Mouse (Mus musculus): ENCODE measurements around the gene Gtsf1l. TPM values are rescaled to one million over a fixed set of nuclear protein-coding genes. Genes with fewer than 3 reads are reported as not detected.

Gene Gtsf1l
- not detected in 2 replicates for polyA plus RNA-seq (2016; fragmentation: Nextera tagmentation; extraction: Ambion mirVana)

DNA sequence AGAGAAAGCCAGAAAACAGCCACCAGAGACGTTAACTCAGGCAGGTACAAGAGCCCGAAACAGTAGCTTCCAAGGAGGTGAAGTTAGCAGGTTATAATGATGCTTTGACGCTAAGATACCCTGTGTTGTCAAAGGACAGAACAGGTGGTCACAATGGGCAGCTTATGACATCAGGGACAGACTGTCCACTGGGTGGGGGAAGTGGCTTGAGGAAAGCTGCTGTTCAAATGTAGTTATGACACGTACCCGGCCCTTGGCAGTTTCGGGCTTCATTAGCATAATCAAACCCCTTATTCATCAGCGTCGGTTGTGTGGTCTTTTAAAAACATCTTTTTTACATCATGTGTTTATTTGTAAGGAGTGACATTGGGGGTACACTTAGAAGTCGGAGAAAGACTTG, at the start of gene Gtsf1l:
Gene Gtsf1l, minus strand, starts transcription at position 128 of the 400 bp plus-strand sequence.
- Histone ChIP-seq H3K27me3 (ENCODE audit: low read depth, poor library complexity, severe bottlenecking) (no peaks in the 10 kb centered on the region), H3K36me3 (peaks cover 22% of the 10 kb centered on the region), H3K9me3 (replicated peaks) (no peaks in the 10 kb centered on the region), H3K27ac (no peak within 1 kb of the TSS), H3K4me1 (no peaks in the 10 kb centered on the region), H3K4me3 (no peak within 1 kb of the TSS)
- no peak for DNase-seq (ENCODE audit: low spot score)
- 91% methylated on average over 9 of the region's 9 CpGs for WGBS

DNA sequence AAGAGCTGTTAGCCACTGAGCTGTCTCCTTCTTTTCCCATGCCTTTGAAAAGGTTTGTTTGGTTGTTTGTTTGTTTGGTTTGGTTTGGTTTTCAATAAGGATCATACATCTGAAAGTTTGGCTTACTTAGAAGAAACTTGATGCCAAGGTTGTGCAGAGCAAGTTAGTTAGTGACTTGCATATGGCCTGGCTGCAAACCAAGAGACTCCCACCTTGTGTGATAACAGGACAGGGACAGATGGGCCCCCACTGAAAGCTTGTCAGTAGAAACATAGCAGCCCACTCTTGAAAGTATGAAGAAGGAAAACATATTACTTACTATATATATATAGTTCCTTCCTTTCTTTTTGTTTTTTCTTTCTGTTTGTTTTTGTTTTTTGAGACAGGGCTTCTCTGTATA, 49.3 kb upstream of the Gtsf1l start:
- no peaks in the 10 kb centered on the region for H3K9me3 ChIP-seq (replicated peaks)
- H3K27ac ChIP-seq: no peak overlapping the region
- H3K4me3 ChIP-seq: no peak overlapping the region
- no peaks in the 10 kb centered on the region for H3K4me1 ChIP-seq
- no peaks in the 10 kb centered on the region for H3K36me3 ChIP-seq
- no peaks in the 10 kb centered on the region for H3K27me3 ChIP-seq (ENCODE audit: low read depth, poor library complexity, severe bottlenecking)
- DNase-seq (ENCODE audit: low spot score): no peak

DNA sequence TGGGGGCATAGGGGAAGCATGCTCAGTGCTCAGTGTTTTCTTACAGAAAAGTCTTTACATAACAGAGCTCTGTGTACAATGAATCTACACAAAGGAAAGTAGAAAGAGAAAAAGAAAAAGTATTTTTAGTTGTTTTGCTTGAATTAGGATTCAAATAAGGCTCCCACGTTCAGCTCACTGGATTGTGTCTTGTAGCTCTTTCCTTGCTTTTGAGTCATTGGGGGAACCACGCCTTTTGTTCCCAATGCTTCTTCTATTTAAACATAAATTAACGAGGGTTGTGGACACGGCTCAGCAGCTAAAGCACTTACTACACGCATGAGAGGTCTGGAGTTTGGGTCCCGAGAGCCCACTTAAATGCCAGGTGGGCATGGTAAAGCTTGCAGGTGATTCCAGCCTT, 48.3 kb upstream of the Gtsf1l start:
- H3K27ac ChIP-seq: no peak overlapping the region
- no peaks in the 10 kb centered on the region for H3K9me3 ChIP-seq (replicated peaks)
- H3K4me1 ChIP-seq: no peaks in the 10 kb centered on the region
- no peak overlapping the region for H3K4me3 ChIP-seq
- H3K36me3 ChIP-seq: no peaks in the 10 kb centered on the region
- 91% methylated on average over 6 of the region's 6 CpGs for WGBS
- H3K27me3 ChIP-seq (ENCODE audit: low read depth, poor library complexity, severe bottlenecking): no peaks in the 10 kb centered on the region
- no peak for DNase-seq (ENCODE audit: low spot score)

DNA sequence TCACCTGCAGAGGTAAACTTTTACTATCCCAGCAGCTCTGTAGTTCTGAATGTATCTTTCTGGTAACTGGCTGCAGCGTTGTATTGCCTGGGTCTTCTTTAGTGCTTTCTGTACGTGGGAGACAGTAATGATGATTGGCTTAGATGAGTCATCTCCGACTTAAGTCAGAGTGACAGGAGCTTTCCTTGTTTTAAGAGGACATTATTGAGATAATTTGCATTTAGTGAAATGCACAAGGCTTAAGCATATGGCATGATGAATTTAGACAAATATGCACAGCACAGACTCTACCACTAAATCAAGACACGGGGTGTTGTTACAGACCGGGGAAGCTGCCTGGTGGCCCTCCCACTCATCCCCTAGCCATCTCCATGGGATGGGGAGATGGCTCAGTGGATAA, 44.7 kb upstream of the Gtsf1l start:
- H3K36me3 ChIP-seq: no peaks in the 10 kb centered on the region
- H3K4me1 ChIP-seq: no peaks in the 10 kb centered on the region
- H3K27me3 ChIP-seq (ENCODE audit: low read depth, poor library complexity, severe bottlenecking): no peaks in the 10 kb centered on the region
- 92% methylated on average over 5 of the region's 5 CpGs for WGBS
- no peak overlapping the region for H3K4me3 ChIP-seq
- no peak overlapping the region for H3K27ac ChIP-seq
- H3K9me3 ChIP-seq (replicated peaks): no peaks in the 10 kb centered on the region
- DNase-seq (ENCODE audit: low spot score): no peak

DNA sequence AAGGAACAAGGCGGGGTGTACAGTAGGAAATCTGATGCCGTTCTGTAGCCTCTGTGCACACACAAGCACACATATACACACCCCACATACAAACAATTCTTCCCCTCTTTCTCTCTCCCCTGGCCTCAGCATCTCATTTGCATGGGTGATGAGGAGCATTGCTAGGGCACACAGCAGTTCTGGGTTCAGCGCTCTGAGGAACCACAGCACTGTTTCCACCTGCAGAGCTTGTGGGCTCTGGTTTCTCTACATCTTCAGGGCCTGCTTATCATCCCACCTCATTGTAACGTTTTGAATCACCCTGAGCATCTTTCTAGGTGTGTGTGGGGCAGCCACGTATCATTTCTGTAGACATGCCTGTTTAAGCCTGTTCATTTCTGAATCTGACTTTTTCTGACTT, 43.2 kb upstream of the Gtsf1l start:
- DNase-seq (ENCODE audit: low spot score): no peak
- Histone ChIP-seq H3K4me1 (no peaks in the 10 kb centered on the region), H3K27ac (no peak overlapping the region), H3K27me3 (ENCODE audit: low read depth, poor library complexity, severe bottlenecking) (no peaks in the 10 kb centered on the region), H3K36me3 (no peaks in the 10 kb centered on the region), H3K9me3 (replicated peaks) (no peaks in the 10 kb centered on the region), H3K4me3 (no peak overlapping the region)
- WGBS: 81% methylated on average over 5 of the region's 5 CpGs

DNA sequence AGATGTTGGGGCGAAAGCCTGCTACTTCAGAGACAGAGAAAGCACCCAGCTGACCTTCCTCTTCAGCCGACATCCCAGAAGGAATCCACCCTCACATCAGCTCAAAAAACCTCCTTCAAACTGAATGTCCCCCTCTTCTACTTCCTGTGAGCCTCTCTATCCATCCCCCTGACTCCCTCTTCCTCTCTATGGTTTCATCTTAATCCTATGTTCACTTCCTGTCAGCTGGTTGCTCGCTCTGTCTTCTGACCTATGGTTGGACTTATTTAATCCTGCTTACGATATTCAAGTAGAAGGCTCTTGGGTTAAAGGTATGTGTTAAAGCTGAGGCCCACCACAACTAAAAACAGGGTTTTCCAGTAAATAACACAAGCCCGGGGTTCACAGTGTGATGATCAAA, 35.8 kb upstream of the Gtsf1l start:
- peaks cover 16% of the 10 kb centered on the region; the same call in 1 of the 2 replicates for H3K4me1 ChIP-seq
- 86% methylated on average over 5 of the region's 5 CpGs for WGBS
- H3K9me3 ChIP-seq (replicated peaks): no peaks in the 10 kb centered on the region
- no peak for DNase-seq (ENCODE audit: low spot score)
- H3K27me3 ChIP-seq (ENCODE audit: low read depth, poor library complexity, severe bottlenecking): peaks cover 29% of the 10 kb centered on the region
- H3K27ac ChIP-seq: no peak overlapping the region
- H3K4me3 ChIP-seq: no peak overlapping the region
- no peaks in the 10 kb centered on the region for H3K36me3 ChIP-seq

DNA sequence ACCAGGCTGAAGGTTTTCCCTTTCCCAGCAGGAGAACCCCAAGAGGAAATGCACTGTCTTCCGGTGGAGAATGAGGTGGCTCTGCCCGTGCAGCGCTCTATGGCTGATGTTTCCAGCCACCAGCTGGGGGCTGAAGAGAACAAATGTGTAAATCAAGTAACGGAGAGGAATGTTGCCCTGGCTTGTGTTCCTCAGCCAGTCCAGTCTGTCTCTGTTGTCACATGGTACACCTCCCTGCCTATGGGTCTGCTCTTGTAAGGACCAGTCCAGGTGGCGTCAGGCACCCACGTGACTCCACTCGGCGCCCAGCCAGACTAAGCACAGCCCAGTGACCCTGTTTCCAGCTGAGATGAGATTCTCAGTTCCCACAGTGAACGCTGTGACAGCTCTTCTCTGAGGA, 34.7 kb upstream of the Gtsf1l start:
- WGBS: 28% methylated on average over 9 of the region's 9 CpGs
- no peaks in the 10 kb centered on the region for H3K9me3 ChIP-seq (replicated peaks)
- DNase-seq (ENCODE audit: low spot score): peak; percentile 66
- no peaks in the 10 kb centered on the region for H3K36me3 ChIP-seq
- peaks cover 16% of the 10 kb centered on the region; the same call in 1 of the 2 replicates for H3K4me1 ChIP-seq
- peak overlapping the region; percentile 32 for H3K4me3 ChIP-seq
- peaks cover 29% of the 10 kb centered on the region for H3K27me3 ChIP-seq (ENCODE audit: low read depth, poor library complexity, severe bottlenecking)
- H3K27ac ChIP-seq: peak overlapping the region; percentile 64; the same call in 1 of the 2 replicates

DNA sequence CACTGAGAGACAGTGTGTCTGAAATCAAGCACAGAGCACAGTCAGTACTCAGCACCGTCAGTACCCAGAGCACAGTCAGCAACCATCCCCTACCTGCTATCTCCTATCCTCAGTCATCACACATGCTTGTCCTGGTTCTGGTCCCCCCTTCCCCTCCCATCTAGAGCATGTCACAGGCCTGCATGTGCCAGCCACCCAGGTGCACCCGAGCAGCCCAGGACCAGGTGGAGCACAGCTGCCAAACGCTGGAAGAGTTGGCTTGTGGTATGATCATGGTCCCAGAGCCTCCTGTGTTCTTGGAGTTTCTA, 33.7 kb upstream of the Gtsf1l start:
- Histone ChIP-seq H3K4me1 (peaks cover 16% of the 10 kb centered on the region; the same call in 1 of the 2 replicates), H3K4me3 (no peak overlapping the region), H3K27ac (no peak overlapping the region), H3K27me3 (ENCODE audit: low read depth, poor library complexity, severe bottlenecking) (peaks cover 29% of the 10 kb centered on the region), H3K9me3 (replicated peaks) (no peaks in the 10 kb centered on the region), H3K36me3 (no peaks in the 10 kb centered on the region)
- no peak for DNase-seq (ENCODE audit: low spot score)
- WGBS: 91% methylated on average over 3 of the region's 3 CpGs

DNA sequence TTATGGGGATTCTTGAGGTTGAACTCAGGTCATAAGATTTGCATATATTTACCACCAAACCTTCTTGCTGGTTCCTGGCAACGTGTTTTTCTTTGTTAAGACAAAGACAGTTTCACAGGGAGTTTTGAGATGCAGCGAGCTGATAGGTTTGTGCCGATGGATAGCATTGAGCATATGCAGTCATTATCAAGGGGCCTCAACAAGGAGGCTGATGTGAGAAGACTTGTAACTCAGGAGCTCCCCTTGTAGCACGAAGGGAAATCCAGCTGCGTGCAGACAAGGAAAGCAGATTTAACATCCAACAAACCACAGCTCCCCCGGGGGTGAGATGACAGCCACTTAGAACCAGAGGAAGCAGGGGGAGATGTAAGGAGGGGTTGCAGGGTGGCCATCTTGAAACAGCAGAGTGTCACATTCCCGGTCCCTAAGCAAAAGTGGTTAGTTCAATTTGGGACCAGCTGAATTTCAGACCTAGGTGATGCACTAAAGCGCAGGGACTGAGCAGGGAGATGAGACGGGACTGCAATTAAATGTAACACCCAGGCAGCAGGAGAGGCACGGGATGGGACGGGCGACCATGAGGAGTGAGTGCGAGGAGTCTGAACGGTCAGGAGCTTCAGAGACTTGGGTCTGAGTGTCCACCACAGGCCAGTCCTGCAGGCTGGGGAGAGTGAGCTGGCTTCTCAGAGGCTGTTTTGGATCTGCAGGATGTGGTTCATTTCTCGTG, 33.1 kb upstream of the Gtsf1l start:
- WGBS: 69% methylated on average over 15 of the region's 15 CpGs

DNA sequence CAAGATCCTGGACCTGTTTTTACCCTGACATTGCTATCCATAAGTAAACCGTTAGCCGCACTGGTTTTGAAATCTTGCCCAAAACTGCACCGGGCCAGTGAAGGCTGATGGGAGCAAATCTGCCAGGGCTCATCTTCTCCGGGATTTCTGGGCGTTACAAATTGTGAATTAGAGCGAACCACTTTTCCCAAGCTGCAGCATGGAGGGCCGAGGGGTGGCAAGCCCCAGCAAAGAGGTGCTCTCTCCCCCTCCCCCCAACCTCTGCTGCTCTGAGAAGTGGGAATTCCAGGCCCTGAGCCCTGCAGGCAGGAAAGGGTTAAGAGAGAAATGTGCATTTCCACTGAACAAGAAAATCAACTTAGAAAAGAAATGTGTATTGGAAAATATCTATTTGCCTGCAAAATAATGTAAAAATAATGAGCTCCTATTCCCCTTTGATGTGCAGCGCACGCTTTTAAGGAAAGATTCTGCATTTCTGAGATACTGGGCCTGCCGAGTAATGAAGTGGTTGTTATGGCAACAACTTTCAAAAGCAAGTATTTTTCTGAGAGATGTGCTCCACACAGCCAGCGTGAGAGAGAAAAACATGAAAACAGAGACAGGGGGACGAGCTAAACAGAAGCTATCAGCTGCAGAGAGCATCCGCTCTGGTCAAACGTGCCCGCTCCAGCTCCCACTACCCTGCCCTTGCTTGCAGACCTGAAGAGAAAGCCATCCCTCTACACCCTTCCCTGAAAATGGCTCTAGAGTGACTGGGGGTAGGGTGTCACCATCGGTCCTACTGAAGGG, 24.0 kb upstream of the Gtsf1l start:
- H3K36me3 ChIP-seq: no peaks in the 10 kb centered on the region
- no peak for DNase-seq (ENCODE audit: low spot score)
- no peaks in the 10 kb centered on the region; the same call in 1 of the 2 replicates for H3K4me1 ChIP-seq
- WGBS: 71% methylated on average over 16 of the region's 16 CpGs
- no peak overlapping the region for H3K27ac ChIP-seq
- no peak overlapping the region for H3K4me3 ChIP-seq
- no peaks in the 10 kb centered on the region for H3K27me3 ChIP-seq (ENCODE audit: low read depth, poor library complexity, severe bottlenecking)
- H3K9me3 ChIP-seq (replicated peaks): no peaks in the 10 kb centered on the region

More for the DNA sequence above, 33.1 kb upstream of the Gtsf1l start:
- Histone ChIP-seq H3K27ac (no peak overlapping the region), H3K4me3 (no peak overlapping the region), H3K27me3 (ENCODE audit: low read depth, poor library complexity, severe bottlenecking) (peaks cover 29% of the 10 kb centered on the region), H3K4me1 (peaks cover 16% of the 10 kb centered on the region; the same call in 1 of the 2 replicates), H3K36me3 (no peaks in the 10 kb centered on the region), H3K9me3 (replicated peaks) (no peaks in the 10 kb centered on the region)
- DNase-seq (ENCODE audit: low spot score): no peak

DNA sequence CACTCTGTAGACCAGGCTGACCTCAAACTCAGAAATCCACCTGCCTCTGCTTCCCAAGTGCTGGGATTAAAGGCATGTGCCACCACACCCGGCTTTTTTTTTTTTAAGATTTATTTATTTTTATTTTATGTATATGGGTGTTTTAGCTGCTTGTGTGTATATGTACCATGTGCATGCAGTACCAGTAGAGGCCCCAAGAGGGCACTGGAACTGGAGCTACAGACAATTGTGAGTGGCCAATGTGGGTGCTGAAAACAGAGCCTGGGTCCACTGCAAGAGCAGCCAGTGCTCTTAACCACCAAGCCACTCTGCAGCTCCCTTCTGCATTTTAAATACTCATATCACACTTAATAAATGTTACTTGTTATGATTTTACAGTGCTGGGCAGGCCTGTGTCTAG, 23.1 kb upstream of the Gtsf1l start:
- Histone ChIP-seq H3K4me3 (no peak overlapping the region), H3K4me1 (no peaks in the 10 kb centered on the region; the same call in 1 of the 2 replicates), H3K9me3 (replicated peaks) (no peaks in the 10 kb centered on the region), H3K36me3 (no peaks in the 10 kb centered on the region), H3K27me3 (ENCODE audit: low read depth, poor library complexity, severe bottlenecking) (no peaks in the 10 kb centered on the region), H3K27ac (no peak overlapping the region)
- WGBS: 96% methylated on average over 1 of the region's 1 CpGs
- no peak for DNase-seq (ENCODE audit: low spot score)

DNA sequence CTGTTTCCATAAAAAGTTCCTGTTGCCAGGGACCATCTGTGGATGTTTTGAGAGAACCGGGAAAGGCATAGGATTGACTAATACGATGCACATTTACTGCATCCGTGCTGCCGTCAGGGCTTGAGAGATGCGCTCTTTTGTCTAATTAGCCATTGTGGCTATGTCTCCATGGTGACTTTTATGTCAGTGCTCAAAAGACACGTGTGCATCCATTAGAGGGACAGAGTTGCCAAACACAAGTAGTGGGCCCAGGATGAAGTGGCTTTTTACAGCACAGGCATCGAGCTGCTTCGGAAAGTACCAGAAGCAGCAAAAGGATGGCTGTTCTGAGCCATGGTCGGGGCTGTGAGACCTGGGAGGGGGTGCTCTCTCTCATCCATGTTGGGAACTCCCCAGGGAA, 20.7 kb upstream of the Gtsf1l start:
- 91% methylated on average over 9 of the region's 9 CpGs for WGBS
- Histone ChIP-seq H3K4me1 (peaks cover 4% of the 10 kb centered on the region), H3K27ac (no peak overlapping the region), H3K9me3 (replicated peaks) (no peaks in the 10 kb centered on the region), H3K27me3 (ENCODE audit: low read depth, poor library complexity, severe bottlenecking) (no peaks in the 10 kb centered on the region), H3K36me3 (no peaks in the 10 kb centered on the region), H3K4me3 (no peak overlapping the region)
- DNase-seq (ENCODE audit: low spot score): no peak

DNA sequence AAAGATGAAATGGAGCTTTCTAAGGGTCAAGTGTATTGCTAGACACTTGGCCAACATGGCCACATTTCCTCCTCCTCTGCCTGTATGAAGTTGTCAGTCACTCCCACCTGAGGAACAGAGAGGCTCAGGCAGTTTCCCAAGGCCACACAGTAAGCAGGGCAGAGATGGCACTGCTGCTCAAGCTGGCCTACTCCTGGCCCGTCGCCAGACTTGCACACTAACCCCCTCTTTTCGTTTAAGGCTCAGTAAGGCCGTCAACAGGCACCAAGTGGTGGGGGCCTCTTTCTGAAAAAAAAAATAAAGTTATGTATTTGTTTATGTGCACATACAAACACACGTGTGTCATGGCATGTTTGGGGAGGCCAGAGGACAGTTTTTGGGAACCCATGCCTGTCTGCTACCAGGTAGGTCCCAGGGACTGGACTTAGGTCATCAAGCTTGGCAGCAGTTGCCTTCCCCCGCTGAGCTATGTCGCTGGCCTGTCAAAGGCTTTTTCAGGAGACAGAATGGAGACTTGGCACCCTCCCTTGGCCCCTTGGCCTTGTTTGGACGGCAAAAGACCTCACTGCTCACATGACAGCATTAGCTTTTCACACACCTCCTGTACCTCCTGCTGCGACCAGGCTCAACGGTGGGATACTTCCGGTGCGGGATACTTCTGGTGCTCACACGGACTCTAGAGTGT, 16.6 kb upstream of the Gtsf1l start:
- no peak for DNase-seq (ENCODE audit: low spot score)
- Histone ChIP-seq H3K27ac (no peak overlapping the region), H3K4me1 (peaks cover 29% of the 10 kb centered on the region), H3K36me3 (no peaks in the 10 kb centered on the region), H3K9me3 (replicated peaks) (no peaks in the 10 kb centered on the region), H3K27me3 (ENCODE audit: low read depth, poor library complexity, severe bottlenecking) (peaks cover 8% of the 10 kb centered on the region; the same call in 1 of the 2 replicates), H3K4me3 (no peak overlapping the region)
- 89% methylated on average over 13 of the region's 13 CpGs for WGBS
